Mouse (Mus musculus): ENCODE results near the gene Ddx20.

Ddx20 gene

GRCm38 (mm10) chr3:105668161-105668560 lies 19.2 kb downstream of the Ddx20 start:
- no peak for DNase-seq (ENCODE audit: low spot score in 2 of 2)

- DNase-seq (ENCODE audit: low spot score in 2 of 2), result no peak
These were observed 20.3 kb downstream of the Ddx20 start for GRCm38 (mm10) chr3:105666996-105667523.

GRCm38 (mm10) chr3:105665105-105665765 lies 22.1 kb downstream of the Ddx20 start:
- no peak for DNase-seq (ENCODE audit: low spot score in 2 of 2)

GRCm38 (mm10) chr3:105663043-105663442 lies 24.3 kb downstream of the Ddx20 start:
- no peak for DNase-seq (ENCODE audit: low spot score in 2 of 2)

GRCm38 (mm10) chr3:105660530-105660929 lies 26.8 kb downstream of the Ddx20 start:
- DNase-seq (ENCODE audit: low spot score in 2 of 2), result peak; percentile 8 to 12

- peak in 1 of 2 experiments; percentile 37 for DNase-seq (ENCODE audit: low spot score in 2 of 2)
These were observed 32.3 kb downstream of the Ddx20 start for GRCm38 (mm10) chr3:105655031-105655585.

GRCm38 (mm10) chr3:105653544-105654380 lies 33.6 kb downstream of the Ddx20 start:
- no peak for DNase-seq (ENCODE audit: low spot score in 2 of 2)

GRCm38 (mm10) chr3:105648889-105649567 lies 38.3 kb downstream of the Ddx20 start:
- DNase-seq (ENCODE audit: low spot score in 2 of 2), result no peak

- no peak for DNase-seq (ENCODE audit: low spot score in 2 of 2)
These were observed 43.8 kb downstream of the Ddx20 start for GRCm38 (mm10) chr3:105643566-105643965.

GRCm38 (mm10) chr3:105642186-105642585 lies 45.2 kb downstream of the Ddx20 start:
- DNase-seq (ENCODE audit: low spot score in 2 of 2), result peak; percentile 39 to 58

- DNase-seq (ENCODE audit: low spot score in 2 of 2), result peak in 1 of 2 experiments; percentile 11
These were observed 54.4 kb downstream of the Ddx20 start for GRCm38 (mm10) chr3:105633021-105633420.

GRCm38 (mm10) chr3:105632296-105632695 lies 55.1 kb downstream of the Ddx20 start:
- no peak for DNase-seq (ENCODE audit: low spot score in 2 of 2)

Measured in heart, adult 9 months (tissue).